Mouse (Mus musculus): ENCODE data around the gene Ndufb8. TPM values are rescaled to one million over a fixed set of nuclear protein-coding genes. Genes with fewer than 3 reads are reported as not detected.

Gene Ndufb8
- polyA plus RNA-seq (2021), result 681 TPM

DNA sequence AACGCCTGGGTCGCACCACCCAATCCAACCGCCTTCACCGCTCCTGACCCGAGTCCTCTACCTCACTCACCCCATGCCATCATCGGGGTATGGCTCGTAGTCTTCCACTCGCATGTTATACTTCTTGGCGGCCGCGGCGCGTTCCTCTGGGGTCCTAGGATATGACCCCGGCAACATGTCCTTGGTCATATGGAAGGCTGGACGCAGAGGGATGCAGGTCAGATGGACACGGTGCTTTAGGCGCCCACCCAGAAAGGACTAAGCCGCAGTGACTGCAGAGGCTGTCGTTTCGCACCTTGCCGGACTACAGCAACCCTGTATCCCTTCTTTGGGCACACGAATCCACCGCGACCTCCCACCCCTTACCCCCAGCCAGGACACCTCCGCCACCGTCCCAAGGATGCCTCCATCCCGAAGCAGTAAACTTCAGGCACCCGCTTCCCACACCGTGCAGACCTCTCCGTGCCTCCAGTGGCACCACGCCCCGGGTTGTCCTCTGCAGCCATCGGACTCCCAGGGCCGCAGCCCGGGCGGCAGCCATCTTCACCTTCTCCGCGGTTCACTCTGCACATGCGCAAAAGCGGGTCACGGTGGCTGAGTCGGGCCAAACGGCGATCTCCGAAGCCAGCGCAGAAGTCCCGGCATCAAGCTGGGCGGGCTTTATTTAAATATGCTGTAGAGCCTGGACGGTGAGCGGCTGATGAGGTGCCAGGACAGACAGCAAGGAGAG, at the start of gene Ndufb8:
Gene Ndufb8, minus strand, starts transcription at position 580 of the 730 bp plus-strand sequence.
- DNase-seq (ENCODE audit: low read depth, low spot score), result peak; percentile 60
- ChIA-PET POLR2A (interaction anchor here (0.6 to 2.2 kb wide), 3 partner anchors 8 to 463 kb away, joined by 3 to 14 read pairs (median 7); partner anchors contain the start of gene Hif1an), CTCF (interaction anchor here (1.2 kb wide), 1 partner anchor 340 kb away, joined by 3 read pairs; no protein-coding TSS in a partner anchor)
- in situ Hi-C loops (cut with MboI; ENCODE audit: low pct_unique_long_range_greater_than_20kb), result no loop called here
- TF ChIP-seq CTCF (IDR thresholded peaks at IDR 0.05), result no peak
- H3K27me3 ChIP-seq, result peaks cover 14% of the 10 kb centered on the region
- peak; percentile 60 for ATAC-seq

DNA sequence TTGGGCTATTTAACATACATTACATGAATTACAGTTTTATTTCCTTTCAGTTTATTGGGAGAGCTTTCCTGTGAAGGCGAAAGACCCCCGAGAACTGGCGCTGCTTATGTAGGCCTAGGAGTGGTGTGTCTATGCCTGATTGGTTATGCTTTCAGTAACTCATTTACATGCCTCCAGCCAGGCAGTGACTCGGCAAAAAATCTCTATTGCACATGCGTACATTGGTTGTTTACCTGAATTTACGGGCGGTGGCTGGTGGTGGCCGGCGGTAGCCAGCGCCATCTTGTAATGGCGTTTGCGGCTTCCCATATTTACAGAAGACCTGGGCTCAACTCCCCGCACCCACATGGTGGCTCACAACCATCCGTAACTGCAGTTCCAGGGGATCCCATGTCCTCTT, 38.9 kb upstream of the Ndufb8 start:
- TF ChIP-seq CTCF (IDR thresholded peaks at IDR 0.05), result no peak
- DNase-seq (ENCODE audit: low read depth, low spot score) (no peak), ATAC-seq (no peak)
- H3K27me3 ChIP-seq, result peaks cover 5% of the 10 kb centered on the region
- in situ Hi-C loops (cut with MboI; ENCODE audit: low pct_unique_long_range_greater_than_20kb), result no loop called here
- ChIA-PET POLR2A (no interaction called here), CTCF (no interaction called here)

DNA sequence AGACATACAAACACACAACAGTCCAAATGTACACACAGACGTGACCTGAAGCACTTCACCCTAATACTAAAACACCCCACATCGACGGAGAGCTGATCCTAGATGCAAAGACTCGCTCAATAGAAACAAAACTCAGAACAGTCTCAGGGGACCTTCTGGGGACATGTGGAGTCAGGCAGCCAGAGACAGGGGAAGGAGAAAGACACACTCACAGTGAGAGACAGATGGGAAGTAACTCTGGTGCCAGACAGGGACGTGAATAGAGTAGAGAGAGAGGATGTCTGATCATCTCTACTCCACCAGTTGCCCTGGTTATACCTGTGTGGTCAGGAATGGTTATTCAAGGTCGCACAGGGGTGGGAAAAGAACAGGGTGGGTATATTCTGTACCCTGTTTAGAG, 36.4 kb upstream of the Ndufb8 start:
- ATAC-seq (no peak), DNase-seq (ENCODE audit: low read depth, low spot score) (no peak)
- H3K27me3 ChIP-seq, result peaks cover 5% of the 10 kb centered on the region
- in situ Hi-C loops (cut with MboI; ENCODE audit: low pct_unique_long_range_greater_than_20kb), result no loop called here
- no peak for TF ChIP-seq CTCF (IDR thresholded peaks at IDR 0.05)
- POLR2A ChIA-PET, result no interaction called here
- CTCF ChIA-PET, result no interaction called here

- no peak for TF ChIP-seq CTCF (IDR thresholded peaks at IDR 0.05)
- H3K27me3 ChIP-seq, result no peaks in the 10 kb centered on the region
- POLR2A ChIA-PET, result no interaction called here
- CTCF ChIA-PET, result no interaction called here
- ATAC-seq (no peak), DNase-seq (ENCODE audit: low read depth, low spot score) (no peak)
- in situ Hi-C loops (cut with MboI; ENCODE audit: low pct_unique_long_range_greater_than_20kb), result no loop called here
These were observed 35.8 kb upstream of the Ndufb8 start for GRCm38 (mm10) chr19:44590992-44591391.

- in situ Hi-C loops (cut with MboI; ENCODE audit: low pct_unique_long_range_greater_than_20kb), result loop anchor here (5.0 to 10.0 kb wide), 2 partner anchors 163 to 445 kb away; no protein-coding TSS in a partner anchor
- ChIA-PET POLR2A (interaction anchor here (0.6 kb wide), 1 partner anchor 349 kb away, joined by 5 read pairs; no protein-coding TSS in a partner anchor), CTCF (no interaction called here)
- no peaks in the 10 kb centered on the region for H3K27me3 ChIP-seq
- TF ChIP-seq CTCF (IDR thresholded peaks at IDR 0.05), result no peak
- DNase-seq (ENCODE audit: low read depth, low spot score), result no peak
- ATAC-seq, result no peak
These were observed 34.5 kb upstream of the Ndufb8 start for GRCm38 (mm10) chr19:44589591-44590223.

DNA sequence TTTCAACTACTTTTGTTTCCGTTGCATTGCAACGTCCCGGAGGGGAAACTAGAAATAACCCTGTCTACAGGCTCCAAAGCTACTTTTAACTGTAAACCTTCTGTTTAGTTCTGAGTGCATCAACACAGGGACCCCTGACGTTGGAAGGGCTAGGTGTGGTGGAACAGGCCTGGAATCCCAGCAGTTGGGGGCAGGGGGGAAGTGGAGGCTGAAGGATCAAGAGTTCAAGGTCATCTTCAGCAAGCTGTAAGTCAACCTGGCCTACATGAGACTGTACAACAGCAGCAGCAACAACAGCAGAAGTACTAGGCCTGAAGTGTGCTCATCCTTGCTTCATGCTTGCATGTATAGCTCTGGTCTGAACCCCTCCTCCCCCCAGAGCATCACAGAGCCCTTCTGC, 32.8 kb upstream of the Ndufb8 start:
- ChIA-PET POLR2A (interaction anchor here (0.8 to 1.4 kb wide), 2 partner anchors 167 to 306 kb away, joined by 4 to 6 read pairs; partner anchors contain the start of gene Pax2), CTCF (interaction anchor here (1.0 to 1.5 kb wide), 3 partner anchors 12 to 168 kb away, joined by 3 read pairs; partner anchors contain the start of gene Pax2)
- DNase-seq (ENCODE audit: low read depth, low spot score), result no peak
- in situ Hi-C loops (cut with MboI; ENCODE audit: low pct_unique_long_range_greater_than_20kb), result loop anchor here (5.0 to 10.0 kb wide), 2 partner anchors 164 to 447 kb away; no protein-coding TSS in a partner anchor
- H3K27me3 ChIP-seq, result no peaks in the 10 kb centered on the region
- no peak for ATAC-seq
- TF ChIP-seq CTCF (IDR thresholded peaks at IDR 0.05), result no peak

- no peaks in the 10 kb centered on the region for H3K27me3 ChIP-seq
- in situ Hi-C loops (cut with MboI; ENCODE audit: low pct_unique_long_range_greater_than_20kb), result loop anchor here (5.0 to 10.0 kb wide), 2 partner anchors 310 to 452 kb away; no protein-coding TSS in a partner anchor
- DNase-seq (ENCODE audit: low read depth, low spot score) (peak; percentile 67), ATAC-seq (peak; percentile 68)
- TF ChIP-seq CTCF (IDR thresholded peaks at IDR 0.05), result peak; percentile 100
- ChIA-PET CTCF (interaction anchor here (0.7 to 8.6 kb wide), 20 partner anchors 10 to 449 kb away, joined by 3 to 97 read pairs (median 4); no protein-coding TSS in a partner anchor), POLR2A (interaction anchor here (0.7 to 2.8 kb wide), 6 partner anchors 20 to 313 kb away, joined by 3 to 20 read pairs (median 6); partner anchors contain the start of genes Hif1an and Pax2)
These were observed 27.5 kb upstream of the Ndufb8 start for GRCm38 (mm10) chr19:44582638-44583309.

- TF ChIP-seq CTCF (IDR thresholded peaks at IDR 0.05), result no peak
- no peak for DNase-seq (ENCODE audit: low read depth, low spot score)
- ATAC-seq, result no peak
- H3K27me3 ChIP-seq, result no peaks in the 10 kb centered on the region
- ChIA-PET POLR2A (interaction anchor here (0.7 to 2.8 kb wide), 7 partner anchors 19 to 493 kb away, joined by 3 to 20 read pairs (median 6); partner anchors contain the start of genes Hif1an, Kazald1 and Pax2), CTCF (interaction anchor here (1.0 to 8.6 kb wide), 17 partner anchors 10 to 449 kb away, joined by 3 to 97 read pairs (median 5); partner anchors contain the start of gene Hif1an)
- in situ Hi-C loops (cut with MboI; ENCODE audit: low pct_unique_long_range_greater_than_20kb), result loop anchor here (5.0 to 10.0 kb wide), 2 partner anchors 310 to 453 kb away; no protein-coding TSS in a partner anchor
These were observed 26.9 kb upstream of the Ndufb8 start for GRCm38 (mm10) chr19:44582103-44582502.

DNA sequence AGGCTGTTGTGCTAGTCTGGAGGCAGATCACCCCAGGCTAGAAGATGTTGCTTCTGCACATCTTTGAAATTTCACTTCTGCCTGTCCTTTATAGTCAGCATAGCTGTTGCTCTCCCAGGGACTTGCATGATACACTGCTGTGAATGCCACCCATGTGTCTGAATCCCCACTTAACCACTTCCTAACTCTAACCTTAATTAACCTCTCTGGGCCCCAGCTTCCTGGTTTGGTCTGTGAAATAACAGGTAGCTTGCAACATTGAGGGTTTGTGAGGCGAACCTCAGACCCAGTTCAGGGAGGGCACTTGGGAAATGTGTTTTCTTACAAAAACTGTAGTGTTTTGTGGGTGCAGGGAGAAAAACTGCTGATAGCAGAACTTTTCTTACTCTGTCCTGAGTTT, 22.8 kb upstream of the Ndufb8 start:
- ChIA-PET POLR2A (no interaction called here), CTCF (interaction anchor here (0.9 to 8.6 kb wide), 3 partner anchors 16 to 319 kb away, joined by 3 to 97 read pairs (median 3); partner anchors contain the start of gene Hif1an)
- in situ Hi-C loops (cut with MboI; ENCODE audit: low pct_unique_long_range_greater_than_20kb), result no loop called here
- H3K27me3 ChIP-seq, result no peaks in the 10 kb centered on the region
- ATAC-seq (no peak), DNase-seq (ENCODE audit: low read depth, low spot score) (no peak)
- TF ChIP-seq CTCF (IDR thresholded peaks at IDR 0.05), result no peak

- DNase-seq (ENCODE audit: low read depth, low spot score) (no peak), ATAC-seq (no peak)
- ChIA-PET POLR2A (no interaction called here), CTCF (interaction anchor here (1.1 to 1.6 kb wide), 2 partner anchors 10 to 13 kb away, joined by 4 to 5 read pairs; partner anchors contain the start of gene Hif1an)
- in situ Hi-C loops (cut with MboI; ENCODE audit: low pct_unique_long_range_greater_than_20kb), result no loop called here
- no peak for TF ChIP-seq CTCF (IDR thresholded peaks at IDR 0.05)
- no peaks in the 10 kb centered on the region for H3K27me3 ChIP-seq
These were observed 21.0 kb upstream of the Ndufb8 start for GRCm38 (mm10) chr19:44576275-44576674.

All from Patski (cell line).